Mouse (Mus musculus) C2C12 (cell line): ENCODE data around the gene C2cd6.
A peak's percentile ranks its signal among the peaks of the same experiment; 100 is the strongest.

Source experiments
- CEBPB ChIP-seq: IDR thresholded peaks from one replicate; pipeline ENCODE4 v1.6.1; 2011; ENCODE audit warnings: low read depth, mild to moderate bottlenecking, control low read depth, moderate library complexity
- CTCF ChIP-seq: IDR thresholded peaks from one replicate; pipeline ENCODE4 v1.5.1; 2011; ENCODE audit not compliant: control insufficient read depth, insufficient read depth, insufficient read length
- MAX ChIP-seq: IDR thresholded peaks from one replicate; pipeline ENCODE4 v1.6.1; 2011; ENCODE audit warnings: mild to moderate bottlenecking, control low read depth
- MYOD1 ChIP-seq: IDR thresholded peaks from one replicate; pipeline ENCODE4 v1.6.1; 2011; ENCODE audit warnings: low read depth; ENCODE audit not compliant: control insufficient read depth, insufficient read length
- MYOG ChIP-seq: IDR thresholded peaks from one replicate; pipeline ENCODE4 v1.6.1; 2011; ENCODE audit not compliant: control insufficient read depth, insufficient read length; ENCODE audit errors: extremely low read depth
- USF1 ChIP-seq: IDR thresholded peaks from one replicate; pipeline ENCODE4 v1.6.1; 2011; ENCODE audit warnings: low read depth, mild to moderate bottlenecking, control low read depth, moderate library complexity

DNA sequence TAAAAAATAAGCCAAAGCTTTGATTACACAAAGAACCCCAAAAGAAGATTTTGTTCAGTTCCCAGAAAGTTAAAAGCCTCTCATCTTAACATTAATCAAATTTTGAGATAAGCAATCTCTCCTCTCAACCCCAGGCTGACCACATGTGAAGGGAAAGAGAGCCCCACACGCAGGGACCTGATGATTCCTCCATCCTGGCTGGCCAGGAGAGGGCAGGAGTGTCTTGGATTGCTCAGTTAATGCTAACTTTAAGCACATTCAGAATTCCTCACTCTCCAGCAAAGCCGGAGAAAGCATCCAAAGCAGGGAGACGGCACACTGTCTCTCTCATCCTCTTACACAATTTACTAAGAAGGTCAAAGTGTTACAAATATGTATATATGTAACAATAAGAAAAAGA is 26.7 kb downstream of the C2cd6 start:
- no peak for TF ChIP-seq MYOG
- TF ChIP-seq USF1: no peak
- peak; percentile 50 for TF ChIP-seq CTCF
- no peak for TF ChIP-seq MAX
- no peak for TF ChIP-seq MYOD1
- no peak for TF ChIP-seq CEBPB
